Mouse (Mus musculus): ENCODE measurements around the gene Gm20931.
"Not testable (repeated sequence)": the region's sequence is repeated elsewhere in the genome, so short reads cannot be mapped to it uniquely, and the experiment has no call there.

Gm20931 gene

GRCm38 (mm10) chrY:55213420-55213819 lies at the start of gene Gm20931:
Gene Gm20931, plus strand, starts transcription at chrY:55213720.
- not testable (repeated sequence) for DNase-seq (ENCODE audit: low spot score)
